Mouse (Mus musculus) testis, postnatal 10 days (tissue): ENCODE data around the gene Tmcc2.

ENCODE experiments used
- DNase-seq: peaks from one replicate; pipeline ENCODE4 v3.0.0; 2021; ENCODE audit warnings: low spot score

Tmcc2 gene

DNA sequence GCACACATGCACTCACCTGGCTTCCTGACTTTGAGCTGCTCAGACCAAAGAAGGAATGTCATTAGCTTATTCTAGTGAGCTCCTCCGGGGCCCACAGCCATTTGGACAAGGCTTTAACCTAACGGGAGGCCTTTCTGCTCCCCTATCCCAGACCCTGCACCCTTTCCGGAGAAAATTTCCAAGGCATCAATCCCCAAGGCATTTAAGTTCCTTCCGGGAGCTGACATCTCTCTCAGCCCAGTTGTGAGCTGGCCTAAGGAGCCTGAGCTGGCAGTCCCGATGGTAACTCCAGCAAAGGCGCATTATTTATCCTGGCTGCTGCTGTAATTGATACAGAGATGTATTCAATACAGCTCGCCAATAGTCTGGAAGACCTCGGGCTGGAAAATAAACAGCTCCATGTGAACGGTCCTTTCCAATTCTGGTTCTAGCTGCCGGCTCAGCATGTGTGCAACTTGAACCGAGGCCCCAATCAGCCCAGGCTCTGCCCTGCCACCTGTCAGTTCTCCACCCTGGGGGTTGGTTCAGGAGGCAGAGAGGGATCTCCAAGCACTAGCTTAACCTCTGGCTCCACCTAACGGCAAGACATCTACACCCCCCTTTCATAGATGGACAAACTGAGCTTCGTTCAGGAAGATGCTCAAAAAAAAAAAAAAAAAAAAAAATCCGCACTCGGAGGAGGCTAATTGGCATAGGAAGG, 1.0 kb downstream of the Tmcc2 start:
- DNase-seq: no peak

DNA sequence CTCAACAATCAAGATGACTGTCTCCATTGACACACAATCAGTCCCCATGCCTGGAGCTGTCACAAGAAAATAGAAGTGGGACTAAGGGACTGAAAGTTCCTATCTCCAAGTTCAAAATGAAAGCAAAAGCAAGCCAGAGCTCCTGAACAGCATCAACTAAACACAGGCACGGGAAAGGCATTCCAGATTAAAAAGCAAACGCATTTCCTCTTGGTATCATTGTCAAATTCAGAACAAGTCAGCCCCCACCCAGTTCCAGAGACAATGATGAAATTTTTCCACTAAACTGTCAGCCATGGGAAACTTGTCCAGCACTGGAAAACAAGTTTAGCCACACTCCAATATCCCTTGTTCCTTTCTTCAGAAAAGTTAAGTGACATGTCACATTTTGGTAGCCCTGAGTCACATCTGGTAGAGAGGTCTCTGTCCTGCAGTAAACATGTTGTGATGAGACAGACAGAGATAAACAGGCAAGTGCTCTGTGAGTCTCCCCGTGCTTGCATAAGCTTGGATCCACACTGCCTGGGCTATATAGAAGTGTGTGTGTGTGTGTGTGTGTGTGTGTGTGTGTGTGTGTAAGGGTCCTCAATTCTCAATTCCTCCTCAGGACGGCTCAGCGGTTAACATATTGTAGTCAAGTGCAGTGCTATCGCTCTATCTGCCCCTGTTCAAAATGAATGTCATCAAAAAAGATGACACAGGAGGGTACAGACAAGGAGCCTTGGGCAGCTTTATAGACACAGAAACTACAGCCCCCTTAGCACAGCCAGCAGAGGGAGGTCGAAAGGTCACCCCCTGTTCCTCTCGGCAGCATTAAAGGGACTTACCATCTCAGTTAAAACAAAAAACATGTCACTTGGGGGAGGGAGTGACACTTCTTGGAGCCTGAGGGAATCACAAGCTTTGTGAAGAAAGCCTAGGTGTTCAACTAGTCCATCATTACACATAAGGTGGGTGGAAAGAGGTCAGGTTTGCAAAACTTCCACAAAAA, 2.0 kb downstream of the Tmcc2 start:
- no peak for DNase-seq

DNA sequence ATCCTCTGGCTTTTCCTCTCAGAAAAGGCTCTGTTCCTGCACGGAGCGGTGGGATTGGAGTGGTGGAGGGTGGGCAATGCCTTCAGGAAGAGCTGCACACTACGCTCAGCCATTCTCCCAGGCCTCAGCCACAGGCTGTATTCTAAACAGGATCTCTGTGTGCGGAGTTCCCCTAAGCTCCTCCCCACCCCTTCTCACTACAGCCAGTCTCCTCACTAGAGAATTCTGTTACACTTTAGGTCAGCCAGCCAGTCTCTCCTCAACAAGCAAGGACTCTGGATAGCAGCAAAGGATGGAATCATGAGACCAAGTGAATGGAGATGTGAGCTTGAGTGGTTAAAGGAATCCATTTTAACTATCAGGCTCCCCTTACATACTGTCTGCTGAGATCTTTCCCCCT, 3.1 kb downstream of the Tmcc2 start:
- DNase-seq: no peak

DNA sequence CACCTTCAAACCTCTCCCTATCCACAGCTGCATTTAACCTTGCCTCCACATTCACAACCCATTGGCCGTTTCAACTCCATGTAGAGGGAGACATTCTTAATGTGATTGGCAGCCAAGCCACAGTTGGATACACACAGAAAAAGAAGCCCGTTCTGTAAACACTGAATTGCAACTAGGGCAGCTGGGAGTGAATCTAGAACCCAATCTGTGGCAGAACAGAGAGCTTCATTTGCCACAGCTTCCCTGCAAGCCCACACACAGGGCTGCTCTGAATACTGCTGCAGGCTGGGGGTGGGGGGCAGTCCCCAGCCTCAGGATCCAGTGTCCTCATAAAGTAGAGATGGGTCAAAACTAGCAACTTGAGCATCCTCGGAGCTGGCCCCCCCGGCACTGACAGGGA, 4.8 kb downstream of the Tmcc2 start:
- no peak for DNase-seq

DNA sequence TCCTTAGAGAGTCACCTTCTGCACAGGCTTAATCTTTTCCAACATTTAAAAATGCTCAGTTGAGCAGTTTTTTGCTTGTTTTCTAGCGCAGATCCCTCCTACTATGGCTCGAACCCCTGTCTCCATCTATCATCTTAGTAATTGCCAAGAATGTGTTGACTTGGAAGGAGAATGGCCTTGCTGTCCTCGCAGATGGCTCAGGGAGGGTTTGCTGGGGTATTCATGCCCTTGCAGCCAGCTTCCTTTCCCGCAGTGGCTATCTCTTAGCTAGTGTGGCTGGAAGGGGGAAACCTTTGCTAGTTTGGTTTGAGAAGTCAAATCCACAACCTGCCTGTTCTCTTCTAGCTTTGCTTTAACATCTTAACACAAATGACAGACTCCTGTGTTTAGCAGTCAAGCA, 5.4 kb downstream of the Tmcc2 start:
- DNase-seq: no peak

DNA sequence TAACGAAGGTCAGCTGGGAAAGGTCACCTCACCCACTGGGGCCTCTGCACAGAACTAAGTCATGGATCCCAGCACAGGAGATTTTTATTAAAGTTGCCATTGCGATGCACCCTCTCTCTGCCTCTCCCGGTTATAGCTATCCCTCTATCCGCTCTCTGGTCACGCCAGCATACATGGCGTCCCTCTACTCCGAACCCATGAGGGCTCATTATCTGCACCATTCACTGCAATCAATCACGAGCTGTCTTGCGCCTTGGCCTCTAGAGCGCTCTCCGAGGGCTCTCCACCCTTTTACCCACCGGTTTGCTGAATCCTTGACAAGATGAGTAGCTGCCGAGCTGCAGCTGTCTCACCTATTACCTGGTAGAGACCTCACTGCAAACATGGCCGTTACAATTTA, 5.8 kb downstream of the Tmcc2 start:
- no peak for DNase-seq

DNA sequence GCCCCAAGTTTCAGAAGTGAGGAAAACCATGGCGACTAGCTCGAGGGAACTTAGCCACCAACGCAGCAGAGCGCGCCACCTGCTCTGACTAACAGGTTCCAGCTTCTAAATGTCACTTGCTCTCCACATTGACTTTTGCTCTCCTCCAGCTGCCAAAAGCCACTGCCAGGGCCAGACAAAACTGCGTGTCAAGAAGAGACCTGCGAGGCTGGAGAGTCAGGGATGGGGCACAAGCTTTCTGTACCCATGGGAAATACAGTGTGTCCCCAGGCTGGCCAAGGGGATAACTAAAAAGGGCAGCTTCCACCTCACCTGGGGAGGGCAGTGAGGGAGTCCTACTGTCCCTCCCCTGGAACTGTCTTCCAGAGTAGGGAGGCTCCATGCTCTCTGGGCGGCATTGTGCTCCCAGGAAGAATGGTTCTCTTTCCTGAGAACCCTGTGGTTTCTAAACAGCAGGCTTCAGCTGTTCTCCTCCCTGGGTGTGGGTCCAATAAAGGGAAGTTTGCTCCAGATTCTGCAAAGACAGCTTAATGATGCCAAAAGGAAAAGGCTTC, 7.0 kb downstream of the Tmcc2 start:
- no peak for DNase-seq

DNA sequence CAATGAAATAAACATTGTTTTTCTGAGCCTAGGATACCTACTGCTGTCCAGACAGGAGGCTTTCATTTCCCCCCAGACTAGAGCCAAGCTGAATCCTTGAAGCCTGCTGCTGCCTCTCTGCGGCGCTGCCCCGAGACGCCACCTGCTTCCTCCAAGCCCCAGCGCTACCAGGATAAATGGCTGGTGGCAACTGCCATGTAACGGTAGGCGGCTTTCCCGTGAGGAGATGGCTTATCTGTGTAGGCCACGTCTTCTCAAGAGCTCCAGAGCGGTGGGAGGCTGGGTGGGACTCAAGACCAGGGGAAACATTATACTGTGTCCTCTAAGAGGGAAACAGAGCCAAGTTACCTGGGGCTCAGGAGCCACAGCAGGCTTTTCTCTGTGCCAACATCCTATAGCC, 9.2 kb downstream of the Tmcc2 start:
- DNase-seq: no peak

DNA sequence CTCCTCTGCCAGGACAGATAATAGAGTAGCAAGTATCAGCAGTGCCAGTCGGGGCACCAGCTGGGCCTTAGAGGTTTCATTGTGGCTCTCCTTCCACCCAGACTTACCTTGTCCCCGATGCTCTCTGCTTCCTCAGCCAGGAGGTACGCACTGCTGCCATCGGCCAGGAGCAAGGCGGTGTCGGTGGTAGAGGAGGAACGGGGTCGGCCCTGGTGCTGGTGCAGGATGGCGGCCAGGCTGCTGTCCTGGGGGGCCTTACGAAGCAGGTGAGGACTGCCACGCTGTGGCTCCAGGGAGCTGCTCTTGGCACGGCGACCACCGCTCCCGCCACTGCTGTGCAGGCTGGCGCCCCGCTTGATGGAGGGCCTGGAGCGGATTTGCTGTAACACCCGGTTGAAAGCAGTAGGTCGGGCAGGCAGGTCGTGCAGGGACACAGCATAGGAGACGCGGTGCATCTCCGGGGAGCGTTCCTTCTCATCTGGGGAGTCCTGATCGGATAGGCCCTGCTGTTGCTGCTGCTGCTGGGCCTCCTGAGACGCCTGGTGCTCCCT, 10.5 kb downstream of the Tmcc2 start:
- DNase-seq: no peak

DNA sequence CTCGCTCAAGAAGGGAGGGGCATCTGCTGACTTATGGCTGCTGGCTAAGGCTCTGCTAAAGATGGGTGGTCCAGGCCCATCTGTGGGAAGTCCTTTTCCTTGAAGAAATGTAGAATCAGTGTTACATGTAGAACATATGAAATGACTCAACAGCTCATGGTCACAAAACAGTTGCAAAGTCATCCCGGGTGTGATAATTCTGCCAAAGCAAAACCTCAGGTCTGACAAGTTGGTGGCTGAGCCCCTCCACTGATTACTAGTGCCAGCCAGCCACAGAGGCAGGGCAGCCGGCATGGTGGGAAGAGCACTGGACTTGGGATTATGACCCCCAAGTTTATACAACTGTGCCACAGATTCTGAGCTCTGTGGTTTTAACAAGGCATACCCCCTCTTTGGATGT, 13.3 kb downstream of the Tmcc2 start:
- DNase-seq: no peak

DNA sequence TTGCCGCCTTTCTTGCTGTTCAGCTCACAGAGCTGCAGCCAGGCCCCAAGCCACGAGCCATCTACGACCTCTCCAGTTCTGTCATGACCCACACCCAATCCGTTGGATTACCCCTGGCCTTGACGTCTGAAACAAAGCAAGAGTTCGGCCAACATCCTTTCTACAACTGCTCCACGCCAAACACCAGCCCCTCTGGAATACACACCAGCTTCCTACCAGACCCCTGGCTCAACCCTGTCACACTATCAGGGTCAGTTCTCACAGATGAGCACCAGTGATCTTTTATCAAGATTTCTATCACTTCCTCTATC, 14.1 kb downstream of the Tmcc2 start:
- no peak for DNase-seq

DNA sequence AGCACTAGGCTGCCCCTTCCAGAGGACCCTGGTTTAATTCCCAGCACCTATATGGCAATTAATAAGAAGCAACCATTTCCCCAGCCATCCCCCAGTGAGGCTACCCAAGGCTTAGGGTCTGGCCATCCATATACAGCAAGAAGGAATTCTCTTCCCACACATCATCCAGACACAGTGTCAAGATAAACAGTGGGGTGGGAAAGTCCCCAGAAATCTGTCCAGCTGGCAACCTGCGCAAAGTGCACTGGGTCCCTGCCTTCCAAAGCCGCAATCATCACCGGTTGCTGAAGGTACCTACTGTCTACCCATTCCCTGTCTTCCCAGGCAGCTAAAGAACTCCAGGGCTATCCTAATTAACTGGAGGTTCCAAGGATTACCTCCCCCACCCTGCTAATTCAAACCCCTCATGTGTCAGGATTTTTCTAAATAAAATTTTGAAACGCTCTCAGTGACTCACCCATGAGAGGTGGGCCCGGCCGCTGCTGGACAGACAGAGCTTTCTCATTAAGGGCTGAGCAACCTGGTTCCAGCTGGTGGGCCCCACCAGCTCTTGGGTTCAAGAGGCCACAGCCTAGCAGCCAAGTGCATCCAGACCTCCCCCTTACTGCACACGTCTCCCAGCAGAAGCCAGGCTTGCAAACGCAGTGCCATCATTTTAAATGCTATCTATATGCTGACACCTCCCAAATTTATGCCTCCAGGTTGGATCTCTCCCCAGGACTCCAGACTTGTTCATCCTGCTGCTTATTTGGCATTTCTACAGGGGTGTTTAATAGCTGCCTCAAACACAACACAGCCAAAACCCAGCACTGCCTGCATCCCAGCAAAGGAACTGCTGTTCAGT, 14.6 kb downstream of the Tmcc2 start:
- peak; percentile 65 for DNase-seq

DNA sequence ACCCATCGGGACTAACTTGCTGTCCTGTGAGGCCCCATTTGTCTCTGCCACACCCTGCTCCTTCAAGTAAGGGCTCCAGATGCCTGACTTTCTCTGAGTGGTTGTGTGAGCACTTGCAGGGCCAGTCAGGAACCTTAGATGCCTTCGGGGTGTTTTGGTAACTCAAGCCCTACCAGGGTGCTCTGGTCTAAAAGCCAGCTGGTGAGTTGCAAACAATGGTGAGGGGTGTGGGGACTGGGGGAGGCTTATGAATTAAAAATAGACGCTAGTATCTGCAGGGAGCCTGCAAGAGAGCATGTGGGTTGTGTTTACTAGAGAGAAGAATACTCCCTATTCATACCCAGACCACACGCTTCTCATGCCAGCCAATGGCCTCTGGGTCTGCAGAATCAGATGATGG, 15.8 kb downstream of the Tmcc2 start:
- no peak for DNase-seq

DNA sequence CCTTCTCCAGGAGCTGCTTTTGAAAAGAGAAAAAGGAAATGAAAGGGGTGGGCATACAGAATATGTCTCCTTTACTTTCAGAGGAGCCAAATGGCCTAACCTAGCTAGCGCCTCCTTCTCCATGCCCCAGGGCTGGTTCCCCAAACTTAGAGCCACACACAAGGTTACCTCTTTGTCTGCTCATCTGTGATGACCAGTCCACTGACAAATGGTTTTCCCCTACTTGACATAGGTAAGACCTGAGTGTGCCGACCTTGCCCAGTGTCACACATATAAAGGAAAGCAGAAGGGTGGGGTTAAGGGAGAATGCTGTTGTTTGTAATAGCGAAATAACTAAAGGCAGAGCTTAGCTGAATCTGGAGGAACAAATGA, 16.2 kb downstream of the Tmcc2 start:
- no peak for DNase-seq

DNA sequence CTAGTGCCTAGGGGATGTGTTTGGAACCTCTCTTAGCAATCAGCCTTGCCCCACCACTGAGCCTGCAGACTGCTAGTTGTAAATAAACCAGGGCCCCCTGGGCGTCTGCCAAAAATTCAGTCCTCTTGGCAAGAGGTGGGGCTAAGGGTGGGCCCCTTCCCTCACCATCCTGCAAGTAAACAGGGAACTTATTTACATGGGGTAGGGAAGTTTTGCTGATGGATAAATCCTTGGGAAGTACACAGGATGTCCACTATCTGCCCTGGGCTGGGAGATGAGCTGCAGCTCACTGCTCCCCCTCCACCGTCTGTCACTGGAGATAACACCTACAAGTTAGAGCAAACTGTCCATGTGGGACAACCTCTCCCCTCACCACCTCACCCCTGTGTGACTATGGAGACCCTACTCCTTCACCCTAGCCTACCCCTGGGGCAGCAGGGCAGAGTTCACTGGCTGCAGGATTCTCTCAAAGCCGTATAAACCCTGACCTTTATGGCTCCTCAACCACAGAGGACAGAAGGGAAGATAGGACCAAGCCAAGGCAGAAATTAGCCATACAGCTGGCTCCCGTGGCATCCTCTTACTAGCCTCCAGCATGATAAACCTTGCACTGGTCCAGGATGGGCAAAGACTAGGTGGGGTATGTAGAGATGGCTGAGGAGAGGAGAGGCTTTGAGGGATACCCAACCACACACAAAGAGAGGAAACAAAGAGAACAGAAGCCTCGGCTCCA, 16.8 kb downstream of the Tmcc2 start:
- DNase-seq: peak; percentile 72

DNA sequence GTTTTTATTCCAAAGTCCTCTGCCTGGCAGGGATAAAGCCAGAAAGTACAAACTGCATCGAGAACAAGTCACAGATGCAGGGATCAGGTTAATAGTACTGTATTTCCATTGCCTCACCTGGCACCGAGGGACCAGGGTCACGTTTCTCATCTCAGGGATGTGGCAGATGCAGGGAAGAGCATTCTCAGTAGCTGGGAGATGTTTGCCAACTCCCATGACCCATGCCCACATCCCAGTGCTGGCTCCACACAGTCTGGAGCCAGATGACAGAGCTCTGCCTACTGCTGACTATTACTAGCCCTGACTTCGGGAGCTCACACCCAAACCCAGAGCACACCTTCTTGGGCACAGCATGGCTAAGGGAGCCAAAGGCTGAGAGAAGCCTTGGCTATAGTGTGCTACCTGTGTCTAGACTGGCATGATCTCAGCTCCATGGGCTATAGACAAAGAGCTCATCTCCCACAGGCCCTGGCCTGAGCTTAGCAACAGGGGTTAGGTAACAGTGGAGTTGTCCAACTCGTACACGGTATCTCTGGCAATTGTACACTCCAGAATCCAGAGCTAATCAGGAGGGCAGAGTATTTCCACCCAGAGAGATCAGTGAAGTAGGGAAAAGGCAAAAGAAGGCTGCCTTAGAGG, 18.1 kb downstream of the Tmcc2 start:
- no peak for DNase-seq

DNA sequence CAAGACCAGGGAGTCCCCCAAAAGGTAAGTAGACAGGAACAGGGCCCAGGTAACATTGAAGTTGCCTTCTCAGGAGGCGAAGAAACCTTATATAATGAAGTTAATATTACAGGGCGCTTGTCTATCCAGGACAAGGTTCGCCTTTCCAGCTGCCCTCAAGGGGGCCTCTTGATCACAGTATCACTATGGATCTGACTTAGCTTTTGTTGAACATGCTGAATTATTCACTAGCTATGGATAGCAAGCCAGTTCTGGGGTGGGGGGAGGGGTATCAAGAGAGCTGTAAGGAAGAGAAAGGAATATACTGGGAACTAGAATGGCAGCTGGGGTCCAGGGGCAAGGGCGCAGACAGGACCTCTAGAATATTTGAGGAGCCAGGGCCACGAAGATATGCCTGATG, 18.7 kb downstream of the Tmcc2 start:
- DNase-seq: no peak

DNA sequence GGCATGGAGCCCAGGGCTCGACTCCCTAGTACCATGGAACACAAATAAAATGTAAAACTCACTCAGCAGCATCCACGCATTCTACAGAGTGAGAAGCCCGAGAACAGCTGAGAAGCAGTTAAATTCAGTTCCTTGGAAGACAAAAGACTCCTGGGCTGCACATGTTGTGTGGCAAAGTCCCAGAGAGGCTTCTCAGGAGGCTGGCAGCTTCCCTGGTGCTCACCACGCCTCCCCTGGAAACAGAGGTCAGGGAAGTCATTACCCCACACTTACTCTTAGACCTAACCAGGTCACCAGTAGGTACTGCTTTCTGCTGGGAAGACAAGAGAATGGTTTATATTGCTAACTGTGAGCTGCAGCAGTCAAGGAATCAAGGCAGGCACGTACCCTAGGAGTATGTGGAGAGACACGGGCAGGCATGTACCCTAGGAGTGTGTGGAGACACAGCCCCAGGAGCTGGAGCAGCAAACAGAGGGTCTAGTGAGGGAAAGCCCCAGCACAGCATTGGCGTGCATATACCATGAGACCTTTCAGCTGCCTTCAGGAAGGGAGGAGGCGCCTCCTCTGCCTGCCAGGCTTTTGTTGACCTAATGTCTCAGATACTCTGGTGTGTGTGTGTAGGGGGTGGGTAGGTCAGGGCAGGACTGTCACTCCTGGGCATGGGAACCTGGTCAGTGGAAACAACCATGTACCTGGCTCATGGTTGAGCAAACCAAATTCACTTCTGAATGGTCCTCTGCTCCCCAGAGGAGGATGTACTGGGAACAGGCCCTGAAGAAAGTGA, 19.6 kb downstream of the Tmcc2 start:
- DNase-seq: no peak

DNA sequence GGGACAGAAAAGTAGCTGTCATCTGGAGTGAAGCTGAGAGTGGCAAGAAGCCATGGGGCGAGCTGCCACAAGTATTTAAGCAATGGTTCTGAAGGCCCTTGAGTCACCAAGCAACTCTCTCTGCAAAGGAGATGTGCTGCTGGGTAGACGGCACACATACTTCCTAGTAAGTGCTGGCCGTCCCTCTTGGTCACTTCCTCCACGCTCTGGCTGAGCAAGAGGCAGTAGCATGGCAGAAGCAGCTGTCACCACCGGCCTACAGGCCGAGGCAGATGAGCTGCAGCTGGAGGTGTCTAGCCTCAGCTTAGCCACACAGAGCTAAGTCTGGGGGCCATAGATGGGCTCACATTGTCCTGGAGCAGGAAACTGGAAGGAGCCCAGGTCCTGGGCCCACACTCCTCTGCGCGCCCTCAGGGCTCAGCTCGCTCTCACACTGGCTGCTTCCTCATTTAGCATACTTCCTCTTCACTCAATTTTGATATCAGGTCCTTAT, 20.4 kb downstream of the Tmcc2 start:
- DNase-seq: no peak
